Mouse (Mus musculus) midbrain, embryonic 14.5 days (tissue): ENCODE data around the gene Aida. TPM values are rescaled to one million over a fixed set of nuclear protein-coding genes. Genes with fewer than 3 reads are reported as not detected.

ENCODE experiments used
- ATAC-seq: fragments of 200-750 bp; cut with Nextera tagmentation; 2 replicates; pipeline ENCODE4 v1.8.0; 2017; ENCODE audit warnings: moderate number of reproducible peaks, moderate library complexity; ENCODE audit not compliant: low FRiP score, low TSS enrichment
- DNase-seq: peaks from one replicate; pipeline ENCODE4 v3.0.0-alpha.2; 2015
- H3K27ac ChIP-seq: fragments of 300-500 bp; sonication (generic); replicated peaks from 2 replicates; pipeline ENCODE4 v1.5.1; 2014; ENCODE audit warnings: mild to moderate bottlenecking, low read depth, low read length, moderate library complexity
- H3K27me3 ChIP-seq: fragments of 300-500 bp; sonication (generic); 2 replicates; pipeline ENCODE4 v1.6.1; 2014; ENCODE audit warnings: low read length, control low read depth, mixed read lengths; ENCODE audit not compliant: control insufficient read depth, insufficient read depth
- H3K36me3 ChIP-seq: fragments of 300-500 bp; sonication (generic); 2 replicates; pipeline ENCODE4 v1.6.1; 2014; ENCODE audit warnings: low read length, control low read depth; ENCODE audit not compliant: control insufficient read depth, insufficient read depth
- H3K4me1 ChIP-seq: fragments of 300-500 bp; sonication (generic); 2 replicates; pipeline ENCODE4 v1.6.1; 2014; ENCODE audit warnings: mild to moderate bottlenecking, antibody characterized with exemption, low read length, control low read depth; ENCODE audit not compliant: control insufficient read depth, insufficient read depth
- H3K4me2 ChIP-seq: fragments of 300-500 bp; sonication (generic); 2 replicates; pipeline ENCODE4 v1.6.1; 2014; ENCODE audit warnings: mild to moderate bottlenecking, low read length, moderate library complexity
- H3K4me3 ChIP-seq: fragments of 300-500 bp; sonication (generic); replicated peaks from 2 replicates; pipeline ENCODE4 v1.5.1; 2014; ENCODE audit warnings: low read depth, low read length
- H3K9ac ChIP-seq: fragments of 300-500 bp; sonication (generic); replicated peaks from 2 replicates; pipeline ENCODE4 v1.6.1; 2014; ENCODE audit warnings: mild to moderate bottlenecking, low read length, moderate library complexity
- H3K9me3 ChIP-seq: fragments of 300-500 bp; sonication (generic); 2 replicates; pipeline ENCODE4 v1.6.1; 2016; ENCODE audit warnings: low read length, control low read depth, mixed read lengths; ENCODE audit not compliant: control insufficient read depth
- whole genome bisulfite sequencing: fragments of 180-500 bp; shearing (Covaris S2); extraction: QIAGEN DNeasy Blood & Tissue Kit; methylation state at CpG from one replicate; pipeline ENCODE4 v1.1.7; 2014; 5-methylcytosine and 5-hydroxymethylcytosine counted together
- polyA plus RNA-seq: library from polyadenylated mRNA; unstranded; fragments of >200 nt; fragmentation: Nextera tagmentation; extraction: Ambion mirVana; gene quantifications from 2 replicates; pipeline ENCODE4 v1.2.1, GENCODE M21; 2014

The Aida gene
- 35.1 and 52.4 TPM in 2 replicates for polyA plus RNA-seq

GRCm38 (mm10) chr1:183296465-183296864, at the start of gene Aida:
Gene Aida, plus strand, starts transcription at chr1:183296590.
- Histone ChIP-seq H3K27me3 (no peaks in the 10 kb centered on the region), H3K27ac (peak within 1 kb of the TSS; percentile 75), H3K36me3 (peaks cover 24% of the 10 kb centered on the region), H3K4me2 (peak within 1 kb of the TSS; percentile 56), H3K4me1 (no peaks in the 10 kb centered on the region), H3K9ac (peak within 1 kb of the TSS; percentile 55), H3K9me3 (no peaks in the 10 kb centered on the region), H3K4me3 (peak within 1 kb of the TSS; percentile 46)
- ATAC-seq (peak; percentile 29; the same call in 1 of the 2 replicates), DNase-seq (peak; percentile 67)
- WGBS = under 1% methylated on average over 26 of the region's 26 CpGs

- 34% methylated on average over 1 of the region's 1 CpGs for WGBS
- H3K9ac ChIP-seq = no peak overlapping the region
Observed at GRCm38 (mm10) chr1:183248144-183248543, 48.2 kb upstream of the Aida start.

GRCm38 (mm10) chr1:183250612-183251011, 45.8 kb upstream of the Aida start:
- WGBS = 63% methylated on average over 4 of the region's 4 CpGs

More at GRCm38 (mm10) chr1:183248144-183248543, 48.2 kb upstream of the Aida start:
- H3K27me3 ChIP-seq = no peaks in the 10 kb centered on the region
- no peaks in the 10 kb centered on the region for H3K4me1 ChIP-seq
- no peak overlapping the region for H3K4me2 ChIP-seq
- H3K36me3 ChIP-seq = no peaks in the 10 kb centered on the region
- no peak overlapping the region for H3K27ac ChIP-seq
- no peak overlapping the region for H3K4me3 ChIP-seq
- no peaks in the 10 kb centered on the region for H3K9me3 ChIP-seq
- DNase-seq = peak; percentile 67
- no peak for ATAC-seq

DNA sequence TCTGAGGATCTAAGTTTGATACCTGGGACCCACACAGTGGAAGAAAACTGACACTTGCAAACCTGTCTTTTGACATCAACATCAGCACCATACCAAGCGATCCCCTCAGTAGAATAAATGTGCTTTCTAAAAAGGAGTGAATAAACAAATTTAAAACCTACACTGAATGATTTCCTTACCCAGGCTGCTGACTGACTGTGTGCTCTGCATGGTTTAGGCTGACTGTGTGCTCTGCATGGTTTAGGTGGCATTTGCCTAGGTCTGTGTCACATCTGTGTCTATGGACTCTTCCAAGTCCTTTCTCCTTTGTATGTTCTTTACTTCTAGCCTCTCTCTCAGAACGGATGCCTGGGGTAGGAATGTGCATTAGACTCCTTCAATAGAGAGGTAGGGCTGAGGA, 44.6 kb upstream of the Aida start:
- no peaks in the 10 kb centered on the region for H3K36me3 ChIP-seq
- H3K27me3 ChIP-seq = no peaks in the 10 kb centered on the region
- no peak for ATAC-seq
- H3K4me3 ChIP-seq = no peak overlapping the region
- 81% methylated on average over 2 of the region's 2 CpGs for WGBS
- H3K4me2 ChIP-seq = no peak overlapping the region
- no peaks in the 10 kb centered on the region for H3K4me1 ChIP-seq
- H3K27ac ChIP-seq = no peak overlapping the region
- H3K9ac ChIP-seq = no peak overlapping the region
- H3K9me3 ChIP-seq = no peaks in the 10 kb centered on the region
- no peak for DNase-seq

More at GRCm38 (mm10) chr1:183250612-183251011, 45.8 kb upstream of the Aida start:
- Histone ChIP-seq H3K4me3 (no peak overlapping the region), H3K9me3 (no peaks in the 10 kb centered on the region), H3K27me3 (no peaks in the 10 kb centered on the region), H3K36me3 (no peaks in the 10 kb centered on the region), H3K4me1 (no peaks in the 10 kb centered on the region), H3K9ac (no peak overlapping the region), H3K4me2 (no peak overlapping the region), H3K27ac (no peak overlapping the region)
- DNase-seq (no peak), ATAC-seq (no peak)

DNA sequence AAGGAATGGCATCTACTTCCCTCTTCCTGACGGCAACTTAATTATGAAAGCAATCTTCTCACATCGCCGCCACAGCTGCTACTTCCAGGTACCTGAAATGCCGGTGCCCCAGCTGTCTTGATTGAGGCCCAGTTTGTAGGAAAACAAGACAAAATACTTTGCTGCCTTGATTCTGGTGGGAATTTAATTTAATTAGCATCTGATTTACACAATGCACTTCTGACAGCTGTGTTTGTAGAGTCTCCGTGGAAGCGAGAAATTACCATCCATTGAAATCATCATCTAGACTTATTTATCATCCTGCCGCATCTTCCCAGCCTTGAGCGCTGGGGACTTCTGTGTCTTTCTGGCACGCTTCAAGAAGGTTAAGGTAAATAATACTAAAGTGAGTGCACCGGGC, 43.8 kb upstream of the Aida start:
- Histone ChIP-seq H3K4me1 (no peaks in the 10 kb centered on the region), H3K36me3 (no peaks in the 10 kb centered on the region), H3K4me2 (no peak overlapping the region), H3K9me3 (no peaks in the 10 kb centered on the region), H3K27ac (peak overlapping the region; percentile 64), H3K4me3 (no peak overlapping the region), H3K27me3 (no peaks in the 10 kb centered on the region), H3K9ac (no peak overlapping the region)
- ATAC-seq (no peak), DNase-seq (peak; percentile 52)
- WGBS = 44% methylated on average over 10 of the region's 10 CpGs

DNA sequence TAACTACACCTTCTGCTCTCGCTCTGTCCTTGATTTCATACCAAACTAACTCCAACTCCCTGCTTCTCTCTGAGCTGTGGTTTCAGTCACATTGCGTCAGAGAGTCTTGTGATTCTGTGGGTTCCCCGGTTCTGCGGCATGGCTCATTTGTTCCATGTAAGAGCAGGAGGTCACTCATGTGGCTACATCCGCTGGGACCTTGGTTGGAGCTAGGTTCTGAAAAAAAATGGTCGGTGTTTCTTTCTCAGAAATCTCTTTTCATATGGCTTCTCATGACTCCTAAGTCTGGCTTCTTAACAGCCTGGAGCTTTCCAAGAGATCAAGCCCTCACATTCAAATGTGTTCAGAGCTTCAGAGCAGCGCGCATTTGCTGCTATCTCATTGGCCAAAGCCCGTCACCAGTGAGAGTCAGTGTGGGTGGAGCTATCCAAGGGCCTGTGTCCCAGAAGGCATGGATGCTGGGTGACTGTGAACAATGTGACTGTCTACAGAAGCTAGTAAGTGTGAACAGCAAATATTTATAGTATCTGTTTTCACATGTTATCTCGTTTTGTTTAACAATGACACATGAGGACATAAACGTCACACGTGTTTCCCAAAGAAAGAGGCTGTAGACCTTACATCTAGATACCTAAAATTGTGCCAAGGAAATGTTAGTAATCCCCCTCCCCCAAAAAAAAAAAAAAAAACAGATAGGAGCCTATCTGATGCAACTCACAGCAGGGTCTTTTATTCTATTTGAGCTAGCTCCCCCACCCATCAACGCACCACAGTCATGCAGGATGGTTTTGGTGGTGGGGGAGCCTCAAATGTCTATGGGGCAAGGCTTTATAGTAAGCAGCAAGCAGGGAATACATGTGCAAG, 32.0 kb upstream of the Aida start:
- peak; percentile 17 for DNase-seq
- H3K4me3 ChIP-seq = no peak overlapping the region
- WGBS = 81% methylated on average over 13 of the region's 13 CpGs

DNA sequence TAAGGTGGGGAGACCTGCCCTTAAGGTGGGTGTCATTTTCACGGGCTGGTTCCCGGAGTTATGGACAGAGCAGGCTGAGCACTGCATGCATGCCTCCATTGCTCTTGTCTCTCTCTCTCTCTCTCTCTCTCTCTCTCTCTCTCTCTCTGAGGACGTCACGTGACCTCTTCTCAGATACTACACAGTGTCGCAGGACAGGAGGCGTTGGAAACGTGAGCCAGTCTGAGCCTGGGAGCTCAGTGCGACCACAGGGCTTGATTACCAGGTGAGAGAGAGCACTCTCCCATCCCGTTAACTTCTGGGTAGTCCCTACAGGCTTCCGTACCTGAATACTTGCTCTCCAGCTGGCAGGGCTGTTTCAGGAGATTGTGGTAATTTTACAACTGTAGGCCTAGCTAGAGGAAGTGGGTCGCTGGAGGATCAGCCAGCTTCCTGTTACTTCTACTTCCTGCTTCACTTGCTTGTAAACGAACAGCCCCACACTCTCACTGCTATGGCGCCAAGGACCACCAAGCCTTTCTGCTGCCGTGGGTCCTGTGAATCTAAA, 30.4 kb upstream of the Aida start:
- DNase-seq = no peak
- H3K27ac ChIP-seq = no peak overlapping the region
- H3K27me3 ChIP-seq = no peaks in the 10 kb centered on the region
- ATAC-seq = no peak
- H3K9me3 ChIP-seq = no peaks in the 10 kb centered on the region
- no peak overlapping the region for H3K4me2 ChIP-seq
- H3K36me3 ChIP-seq = no peaks in the 10 kb centered on the region
- WGBS = 80% methylated on average over 14 of the region's 14 CpGs
- no peak overlapping the region for H3K9ac ChIP-seq
- no peaks in the 10 kb centered on the region for H3K4me1 ChIP-seq
- no peak overlapping the region for H3K4me3 ChIP-seq

More for the DNA sequence above, 32.0 kb upstream of the Aida start:
- Histone ChIP-seq H3K27ac (no peak overlapping the region), H3K4me2 (no peak overlapping the region), H3K4me1 (no peaks in the 10 kb centered on the region), H3K36me3 (no peaks in the 10 kb centered on the region), H3K9me3 (no peaks in the 10 kb centered on the region), H3K9ac (no peak overlapping the region), H3K27me3 (no peaks in the 10 kb centered on the region)
- ATAC-seq = no peak

DNA sequence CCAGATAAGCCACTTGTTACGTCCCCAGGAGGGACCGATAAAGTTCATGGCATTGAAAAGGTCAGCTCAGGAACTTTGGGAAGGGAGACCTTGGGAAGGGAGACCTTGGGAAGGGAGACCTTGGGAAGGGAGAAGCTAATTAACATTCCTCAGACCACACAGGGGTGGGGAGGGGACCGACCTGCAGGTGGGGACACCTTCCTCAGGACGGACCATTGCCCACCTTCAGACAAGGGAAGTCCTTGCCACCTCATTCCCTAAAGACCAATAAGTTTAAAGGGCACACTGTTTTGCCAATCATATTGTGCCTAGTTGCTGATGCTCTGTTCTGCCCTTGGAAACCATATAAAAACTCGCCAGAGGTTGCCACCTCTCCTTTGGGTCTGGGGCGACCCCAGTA, 28.7 kb upstream of the Aida start:
- no peak overlapping the region for H3K9ac ChIP-seq
- no peak for DNase-seq
- H3K27ac ChIP-seq = no peak overlapping the region
- 85% methylated on average over 6 of the region's 6 CpGs for WGBS
- no peak for ATAC-seq
- H3K4me2 ChIP-seq = no peak overlapping the region
- no peaks in the 10 kb centered on the region for H3K4me1 ChIP-seq
- H3K36me3 ChIP-seq = no peaks in the 10 kb centered on the region
- no peaks in the 10 kb centered on the region for H3K27me3 ChIP-seq
- no peak overlapping the region for H3K4me3 ChIP-seq
- H3K9me3 ChIP-seq = no peaks in the 10 kb centered on the region
